Mouse (Mus musculus) spleen, postnatal 36 days (tissue): ENCODE data around the gene Naaladl1.

Source experiments
- DNase-seq, 2 experiments: peaks; one replicate each; pipeline ENCODE4 v3.0.0; 2022; ENCODE audit warnings: low spot score in 2 of 2, mixed read lengths in 1 of 2

Gene Naaladl1

GRCm38 (mm10) chr19:6105586-6105985 lies at the start of gene Naaladl1:
Gene Naaladl1, plus strand, starts transcription at chr19:6105782.
- DNase-seq: no peak

GRCm38 (mm10) chr19:6056696-6057095 lies 48.9 kb upstream of the Naaladl1 start:
- no peak for DNase-seq

- DNase-seq: peak; percentile 98 to 99
Measured at GRCm38 (mm10) chr19:6057313-6058096, 48.1 kb upstream of the Naaladl1 start, which contains the start of the genes Mrpl49 and Fau. Gene Mrpl49, minus strand, starts transcription at chr19:6057785. Gene Fau, plus strand, starts transcription at chr19:6057844.

- no peak for DNase-seq
Measured at GRCm38 (mm10) chr19:6058513-6058912, 47.1 kb upstream of the Naaladl1 start.

GRCm38 (mm10) chr19:6058966-6059365 lies 46.6 kb upstream of the Naaladl1 start:
- DNase-seq: no peak

GRCm38 (mm10) chr19:6061021-6061533 lies 44.5 kb upstream of the Naaladl1 start, which contains the start of gene Znhit2:
Gene Znhit2, plus strand, starts transcription at chr19:6061192.
- DNase-seq: peak; percentile 94 to 96

GRCm38 (mm10) chr19:6061641-6062302 lies 43.8 kb upstream of the Naaladl1 start:
- DNase-seq: peak; percentile 79

- DNase-seq: no peak
Measured at GRCm38 (mm10) chr19:6062418-6062817, 43.2 kb upstream of the Naaladl1 start.

GRCm38 (mm10) chr19:6063081-6063480 lies 42.5 kb upstream of the Naaladl1 start:
- no peak for DNase-seq

GRCm38 (mm10) chr19:6066571-6066970 lies 39.0 kb upstream of the Naaladl1 start:
- no peak for DNase-seq

- DNase-seq: peak; percentile 77 to 84
Measured at GRCm38 (mm10) chr19:6067011-6067723, 38.4 kb upstream of the Naaladl1 start.

- peak; percentile 91 to 93 for DNase-seq
Measured at GRCm38 (mm10) chr19:6067724-6068415, 37.7 kb upstream of the Naaladl1 start, which contains the start of gene Tm7sf2. Gene Tm7sf2, minus strand, starts transcription at chr19:6068373.

- no peak for DNase-seq
Measured at GRCm38 (mm10) chr19:6068951-6069350, 36.6 kb upstream of the Naaladl1 start.

- DNase-seq: no peak
Measured at GRCm38 (mm10) chr19:6069851-6070250, 35.7 kb upstream of the Naaladl1 start.

- DNase-seq: no peak
Measured at GRCm38 (mm10) chr19:6070571-6071250, 34.9 kb upstream of the Naaladl1 start.

GRCm38 (mm10) chr19:6071261-6071660 lies 34.3 kb upstream of the Naaladl1 start:
- DNase-seq: no peak

- DNase-seq: no peak
Measured at GRCm38 (mm10) chr19:6073889-6074288, 31.7 kb upstream of the Naaladl1 start.

GRCm38 (mm10) chr19:6076564-6077393 lies 28.8 kb upstream of the Naaladl1 start, which contains the start of gene Vps51:
Gene Vps51, minus strand, starts transcription at chr19:6077231.
- peak; percentile 83 for DNase-seq

- DNase-seq: no peak
Measured at GRCm38 (mm10) chr19:6079983-6080480, 25.6 kb upstream of the Naaladl1 start, which contains the start of gene Tmem262. Gene Tmem262, plus strand, starts transcription at chr19:6080033.
